Mouse (Mus musculus): ENCODE data around the gene Scube1. TPM values are rescaled to one million over a fixed set of nuclear protein-coding genes. Genes with fewer than 3 reads are reported as not detected.

Scube1 gene
- 12.6 and 17.3 TPM in 2 replicates for polyA plus RNA-seq (2014; fragmentation: Nextera tagmentation; extraction: Ambion mirVana)

DNA sequence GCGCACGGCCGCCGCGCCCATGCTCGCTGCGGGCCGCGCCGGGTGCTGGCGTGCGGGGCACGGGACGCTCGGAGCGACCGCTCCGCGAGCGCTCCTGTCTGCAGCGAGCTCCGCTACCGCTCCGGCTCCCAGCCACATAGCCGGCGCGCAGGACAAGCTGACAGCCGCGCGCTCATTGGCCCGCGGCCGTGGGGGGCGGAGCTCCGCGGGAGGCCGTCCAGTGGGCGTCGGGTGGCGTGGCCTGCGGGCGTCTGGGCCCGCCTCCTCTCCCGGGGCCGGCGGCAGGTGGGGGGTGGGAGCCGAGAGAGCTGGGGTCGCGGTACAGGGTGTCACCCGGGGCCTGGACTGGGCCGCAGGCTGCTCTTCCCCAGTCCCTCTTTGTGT, at the start of gene Scube1:
Gene Scube1 (minus strand): TSS at position 136 of the 384 bp plus-strand sequence.
- Histone ChIP-seq H3K27me3 (replicated peaks; ENCODE audit: control insufficient read depth, insufficient read depth, low read length) (peaks cover 38% of the 10 kb centered on the region), H3K4me3 (ENCODE audit: low read depth, low read length) (peak within 1 kb of the TSS; percentile 65), H3K4me2 (ENCODE audit: low read depth, low read length) (peak within 1 kb of the TSS; percentile 95), H3K4me1 (ENCODE audit: control insufficient read depth, insufficient read depth, low read length) (peaks cover 9% of the 10 kb centered on the region; the same call in 1 of the 2 replicates), H3K27ac (replicated peaks; ENCODE audit: low read depth, low read length) (no peak within 1 kb of the TSS), H3K36me3 (ENCODE audit: control insufficient read depth, insufficient read depth, low read length) (no peaks in the 10 kb centered on the region), H3K9me3 (ENCODE audit: control insufficient read depth, low read length) (no peaks in the 10 kb centered on the region), H3K9ac (ENCODE audit: low read depth, low read length) (peak within 1 kb of the TSS; percentile 66)
- ATAC-seq (ENCODE audit: low read depth) (peak; percentile 97), DNase-seq (ENCODE audit: low spot score) (peak; percentile 95)
- WGBS = 0% methylated on average over 13 of the region's 51 CpGs

DNA sequence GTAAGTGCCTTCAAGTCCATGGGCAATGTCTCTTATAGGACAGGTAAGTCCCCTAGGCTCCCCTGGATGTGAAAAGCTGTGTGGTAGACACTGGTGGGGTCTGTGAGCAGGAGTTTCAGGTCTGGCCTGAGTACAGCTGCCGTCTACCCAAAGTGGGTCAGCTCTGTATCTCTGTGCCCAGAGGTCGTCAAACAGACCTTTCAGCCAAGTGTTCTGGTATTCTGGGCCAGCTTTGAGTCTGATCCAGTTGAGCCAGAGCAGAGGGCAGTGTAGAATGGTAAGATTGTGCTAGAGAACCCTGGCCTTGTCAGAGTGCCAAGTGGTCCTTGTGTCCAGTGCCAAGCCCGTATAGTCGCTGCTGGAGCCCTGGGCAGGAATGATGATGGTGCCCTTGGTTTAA, 48.1 kb upstream of the Scube1 start:
- 89% methylated on average over 4 of the region's 4 CpGs for WGBS
- DNase-seq (ENCODE audit: low spot score) (no peak), ATAC-seq (ENCODE audit: low read depth) (no peak)
- Histone ChIP-seq H3K9me3 (ENCODE audit: control insufficient read depth, low read length) (no peaks in the 10 kb centered on the region), H3K27ac (replicated peaks; ENCODE audit: low read depth, low read length) (no peak overlapping the region), H3K4me3 (ENCODE audit: low read depth, low read length) (no peak overlapping the region), H3K4me2 (ENCODE audit: low read depth, low read length) (no peak overlapping the region), H3K36me3 (ENCODE audit: control insufficient read depth, insufficient read depth, low read length) (no peaks in the 10 kb centered on the region), H3K27me3 (replicated peaks; ENCODE audit: control insufficient read depth, insufficient read depth, low read length) (0 out of 2 replicates have a peak, but pooled peaks cover 3% of the 10 kb centered on the region), H3K9ac (ENCODE audit: low read depth, low read length) (no peak overlapping the region), H3K4me1 (ENCODE audit: control insufficient read depth, insufficient read depth, low read length) (no peaks in the 10 kb centered on the region)

- Histone ChIP-seq H3K9me3 (ENCODE audit: control insufficient read depth, low read length) (no peaks in the 10 kb centered on the region), H3K4me2 (ENCODE audit: low read depth, low read length) (no peak overlapping the region), H3K27me3 (replicated peaks; ENCODE audit: control insufficient read depth, insufficient read depth, low read length) (0 out of 2 replicates have a peak, but pooled peaks cover 3% of the 10 kb centered on the region), H3K4me3 (ENCODE audit: low read depth, low read length) (no peak overlapping the region), H3K9ac (ENCODE audit: low read depth, low read length) (no peak overlapping the region), H3K4me1 (ENCODE audit: control insufficient read depth, insufficient read depth, low read length) (no peaks in the 10 kb centered on the region), H3K36me3 (ENCODE audit: control insufficient read depth, insufficient read depth, low read length) (no peaks in the 10 kb centered on the region), H3K27ac (replicated peaks; ENCODE audit: low read depth, low read length) (no peak overlapping the region)
- ATAC-seq (ENCODE audit: low read depth) = no peak
- no peak for DNase-seq (ENCODE audit: low spot score)
- WGBS = 38% methylated on average over 5 of the region's 5 CpGs
Observed at GRCm38 (mm10) chr15:83772460-83772859, 47.6 kb upstream of the Scube1 start.

GRCm38 (mm10) chr15:83771346-83772053, 46.7 kb upstream of the Scube1 start:
- H3K4me2 ChIP-seq (ENCODE audit: low read depth, low read length) = no peak overlapping the region
- H3K4me1 ChIP-seq (ENCODE audit: control insufficient read depth, insufficient read depth, low read length) = no peaks in the 10 kb centered on the region
- no peak overlapping the region for H3K9ac ChIP-seq (ENCODE audit: low read depth, low read length)
- no peaks in the 10 kb centered on the region for H3K36me3 ChIP-seq (ENCODE audit: control insufficient read depth, insufficient read depth, low read length)
- no peaks in the 10 kb centered on the region for H3K9me3 ChIP-seq (ENCODE audit: control insufficient read depth, low read length)
- no peak for ATAC-seq (ENCODE audit: low read depth)
- WGBS = 68% methylated on average over 8 of the region's 8 CpGs
- DNase-seq (ENCODE audit: low spot score) = no peak
- H3K4me3 ChIP-seq (ENCODE audit: low read depth, low read length) = no peak overlapping the region
- H3K27ac ChIP-seq (replicated peaks; ENCODE audit: low read depth, low read length) = no peak overlapping the region
- no peaks in the 10 kb centered on the region for H3K27me3 ChIP-seq (replicated peaks; ENCODE audit: control insufficient read depth, insufficient read depth, low read length)

GRCm38 (mm10) chr15:83765388-83766029, 40.7 kb upstream of the Scube1 start:
- DNase-seq (ENCODE audit: low spot score) (peak; percentile 56), ATAC-seq (ENCODE audit: low read depth) (peak; percentile 80; the same call in 1 of the 2 replicates)
- Histone ChIP-seq H3K4me1 (ENCODE audit: control insufficient read depth, insufficient read depth, low read length) (no peaks in the 10 kb centered on the region), H3K27me3 (replicated peaks; ENCODE audit: control insufficient read depth, insufficient read depth, low read length) (no peaks in the 10 kb centered on the region), H3K27ac (replicated peaks; ENCODE audit: low read depth, low read length) (no peak overlapping the region), H3K36me3 (ENCODE audit: control insufficient read depth, insufficient read depth, low read length) (no peaks in the 10 kb centered on the region), H3K9me3 (ENCODE audit: control insufficient read depth, low read length) (no peaks in the 10 kb centered on the region), H3K9ac (ENCODE audit: low read depth, low read length) (no peak overlapping the region), H3K4me3 (ENCODE audit: low read depth, low read length) (no peak overlapping the region), H3K4me2 (ENCODE audit: low read depth, low read length) (no peak overlapping the region)
- WGBS = 16% methylated on average over 6 of the region's 6 CpGs

DNA sequence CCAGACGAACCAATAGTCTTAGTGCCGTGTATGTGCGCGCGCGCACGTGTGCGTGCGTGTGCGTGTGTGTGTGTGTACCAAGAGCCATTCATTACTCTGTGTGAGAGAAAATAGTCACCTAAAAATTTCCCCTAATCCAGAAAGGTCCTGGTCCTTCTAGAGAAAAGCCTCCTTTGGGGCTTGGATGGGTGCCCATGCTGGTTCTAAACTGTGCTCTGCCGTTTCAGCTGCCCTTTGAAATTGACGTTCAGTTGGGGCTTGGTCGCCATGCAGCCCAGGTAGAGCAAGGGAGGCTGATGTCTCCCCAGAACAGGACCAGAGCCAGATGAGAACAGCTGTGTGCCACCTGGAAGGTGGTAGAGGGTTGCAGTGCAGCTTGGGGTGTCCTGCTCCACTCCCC, 36.7 kb upstream of the Scube1 start:
- H3K9me3 ChIP-seq (ENCODE audit: control insufficient read depth, low read length) = no peaks in the 10 kb centered on the region

DNA sequence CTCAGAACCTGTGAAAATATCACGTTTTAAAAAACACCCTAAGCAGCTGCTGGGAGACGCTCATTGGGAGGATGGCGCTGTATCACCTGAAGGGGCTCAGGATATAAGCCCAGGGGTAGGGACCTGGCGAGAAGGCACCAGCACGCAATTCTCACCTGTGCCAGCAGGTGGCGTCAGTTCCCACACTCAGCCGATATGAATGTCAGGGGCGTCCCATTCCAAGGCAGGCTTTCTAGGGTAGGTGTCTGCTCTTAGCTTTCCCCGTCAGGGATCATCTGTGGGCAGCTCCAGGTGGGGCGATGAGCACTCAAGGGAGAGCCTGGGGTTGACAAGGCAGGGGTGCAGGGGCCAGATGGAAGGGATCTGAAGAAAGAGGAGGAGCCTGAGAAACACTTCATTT, 35.9 kb upstream of the Scube1 start:
- Histone ChIP-seq H3K9me3 (ENCODE audit: control insufficient read depth, low read length) (no peaks in the 10 kb centered on the region), H3K4me3 (ENCODE audit: low read depth, low read length) (no peak overlapping the region), H3K27ac (replicated peaks; ENCODE audit: low read depth, low read length) (no peak overlapping the region), H3K4me1 (ENCODE audit: control insufficient read depth, insufficient read depth, low read length) (no peaks in the 10 kb centered on the region), H3K36me3 (ENCODE audit: control insufficient read depth, insufficient read depth, low read length) (no peaks in the 10 kb centered on the region), H3K27me3 (replicated peaks; ENCODE audit: control insufficient read depth, insufficient read depth, low read length) (no peaks in the 10 kb centered on the region), H3K4me2 (ENCODE audit: low read depth, low read length) (no peak overlapping the region), H3K9ac (ENCODE audit: low read depth, low read length) (no peak overlapping the region)
- 5% methylated on average over 10 of the region's 10 CpGs for WGBS
- DNase-seq (ENCODE audit: low spot score) (peak; percentile 33), ATAC-seq (ENCODE audit: low read depth) (0 out of 2 replicates have a peak, but pooled peaks have one; percentile 31)

More for the DNA sequence above, 36.7 kb upstream of the Scube1 start:
- ATAC-seq (ENCODE audit: low read depth) (no peak), DNase-seq (ENCODE audit: low spot score) (no peak)
- H3K4me3 ChIP-seq (ENCODE audit: low read depth, low read length) = no peak overlapping the region
- 84% methylated on average over 13 of the region's 13 CpGs for WGBS
- H3K36me3 ChIP-seq (ENCODE audit: control insufficient read depth, insufficient read depth, low read length) = no peaks in the 10 kb centered on the region
- no peak overlapping the region for H3K27ac ChIP-seq (replicated peaks; ENCODE audit: low read depth, low read length)
- no peak overlapping the region for H3K9ac ChIP-seq (ENCODE audit: low read depth, low read length)
- no peaks in the 10 kb centered on the region for H3K4me1 ChIP-seq (ENCODE audit: control insufficient read depth, insufficient read depth, low read length)
- no peaks in the 10 kb centered on the region for H3K27me3 ChIP-seq (replicated peaks; ENCODE audit: control insufficient read depth, insufficient read depth, low read length)
- no peak overlapping the region for H3K4me2 ChIP-seq (ENCODE audit: low read depth, low read length)

DNA sequence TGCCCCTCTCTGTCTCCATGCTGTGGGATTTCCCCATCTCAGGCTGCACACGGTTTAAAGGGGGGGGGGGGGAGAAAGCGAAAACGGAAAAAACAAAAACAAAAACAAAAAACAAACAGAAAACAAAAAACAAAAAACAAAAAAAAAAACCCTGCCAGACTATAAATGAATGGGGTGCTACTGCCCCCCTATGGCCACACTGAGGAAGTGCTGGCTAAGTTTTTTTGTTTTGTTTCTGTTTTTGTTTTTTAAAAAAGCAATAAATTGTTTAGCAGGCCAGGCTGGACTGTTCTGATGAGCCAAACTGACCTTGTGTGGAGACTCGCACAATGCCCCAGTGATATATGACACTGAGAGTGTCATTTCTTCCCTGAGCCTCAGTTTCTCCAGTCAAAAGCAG, 34.1 kb upstream of the Scube1 start:
- DNase-seq (ENCODE audit: low spot score) (no peak), ATAC-seq (ENCODE audit: low read depth) (no peak)
- Histone ChIP-seq H3K27me3 (replicated peaks; ENCODE audit: control insufficient read depth, insufficient read depth, low read length) (no peaks in the 10 kb centered on the region), H3K36me3 (ENCODE audit: control insufficient read depth, insufficient read depth, low read length) (no peaks in the 10 kb centered on the region), H3K9me3 (ENCODE audit: control insufficient read depth, low read length) (0 out of 2 replicates have a peak, but pooled peaks cover 5% of the 10 kb centered on the region), H3K4me1 (ENCODE audit: control insufficient read depth, insufficient read depth, low read length) (no peaks in the 10 kb centered on the region), H3K9ac (ENCODE audit: low read depth, low read length) (no peak overlapping the region), H3K27ac (replicated peaks; ENCODE audit: low read depth, low read length) (no peak overlapping the region), H3K4me3 (ENCODE audit: low read depth, low read length) (no peak overlapping the region), H3K4me2 (ENCODE audit: low read depth, low read length) (no peak overlapping the region)
- 12% methylated on average over 4 of the region's 4 CpGs for WGBS
